Mouse (Mus musculus) hindbrain, embryonic 12.5 days (tissue): ENCODE measurements around the gene Tcfl5. TPM values are rescaled to one million over a fixed set of nuclear protein-coding genes. Genes with fewer than 3 reads are reported as not detected.

Source experiments
- ATAC-seq: fragments of 200-750 bp; cut with Nextera tagmentation; 2 replicates; pipeline ENCODE4 v1.8.0; 2017; ENCODE audit warnings: moderate TSS enrichment; ENCODE audit not compliant: low FRiP score
- H3K27ac ChIP-seq: fragments of 300-500 bp; sonication (generic); 2 replicates; pipeline ENCODE4 v1.5.1; 2016; ENCODE audit warnings: mild to moderate bottlenecking
- H3K27me3 ChIP-seq: fragments of 300-500 bp; sonication (generic); 2 replicates; pipeline ENCODE4 v1.6.1; 2016; ENCODE audit warnings: mild to moderate bottlenecking
- H3K36me3 ChIP-seq: fragments of 300-500 bp; sonication (generic); 2 replicates; pipeline ENCODE4 v1.6.1; 2016; ENCODE audit warnings: mild to moderate bottlenecking
- H3K4me1 ChIP-seq: fragments of 300-500 bp; sonication (generic); 2 replicates; pipeline ENCODE4 v1.6.1; 2016
- H3K4me2 ChIP-seq: fragments of 300-500 bp; sonication (generic); replicated peaks from 2 replicates; pipeline ENCODE4 v1.6.1; 2016; ENCODE audit warnings: mild to moderate bottlenecking
- H3K4me3 ChIP-seq: fragments of 300-500 bp; sonication (generic); 2 replicates; pipeline ENCODE4 v1.5.1; 2016; ENCODE audit warnings: mild to moderate bottlenecking
- H3K9ac ChIP-seq: fragments of 300-500 bp; sonication (generic); 2 replicates; pipeline ENCODE4 v1.6.1; 2016; ENCODE audit warnings: mild to moderate bottlenecking, moderate library complexity
- H3K9me3 ChIP-seq: fragments of 300-500 bp; sonication (generic); replicated peaks from 2 replicates; pipeline ENCODE4 v1.6.1; 2016; ENCODE audit warnings: mild to moderate bottlenecking
- WGBS: fragments of 180-500 bp; shearing (Covaris S2); methylation state at CpG from one replicate; pipeline ENCODE4 v1.1.7; 2016; 5-methylcytosine and 5-hydroxymethylcytosine counted together
- polyA plus RNA-seq: library from polyadenylated mRNA; unstranded; fragments of >200 nt; fragmentation: Nextera tagmentation; extraction: Ambion mirVana; gene quantifications from 2 replicates; pipeline ENCODE4 v1.2.1, GENCODE M21; 2016

Tcfl5 gene
- polyA plus RNA-seq, 1 experiment from 2014 or later = 0.44 TPM

GRCm38 (mm10) chr2:180655150-180655549 lies 12.6 kb upstream of the Tcfl5 start:
- Histone ChIP-seq H3K36me3 (no peaks in the 10 kb centered on the region), H3K27me3 (no peaks in the 10 kb centered on the region), H3K9ac (no peak overlapping the region), H3K4me3 (no peak overlapping the region), H3K9me3 (no peaks in the 10 kb centered on the region), H3K4me2 (no peak overlapping the region), H3K27ac (no peak overlapping the region), H3K4me1 (peaks cover 19% of the 10 kb centered on the region)
- no peak for ATAC-seq
- WGBS = 45% methylated on average over 6 of the region's 6 CpGs

- H3K27ac ChIP-seq = no peak overlapping the region
- H3K9ac ChIP-seq = no peak overlapping the region
- no peaks in the 10 kb centered on the region for H3K9me3 ChIP-seq
- no peak for ATAC-seq
- peaks cover 16% of the 10 kb centered on the region for H3K4me1 ChIP-seq
- no peak overlapping the region for H3K4me3 ChIP-seq
- WGBS = 80% methylated on average over 7 of the region's 7 CpGs
- no peaks in the 10 kb centered on the region for H3K27me3 ChIP-seq
- H3K4me2 ChIP-seq = no peak overlapping the region
- no peaks in the 10 kb centered on the region for H3K36me3 ChIP-seq
Measured at GRCm38 (mm10) chr2:180654666-180655065, 12.2 kb upstream of the Tcfl5 start.

GRCm38 (mm10) chr2:180646841-180647240 lies 4.3 kb upstream of the Tcfl5 start:
- Histone ChIP-seq H3K9me3 (peaks cover 15% of the 10 kb centered on the region), H3K4me3 (no peak overlapping the region), H3K4me1 (peaks cover 3% of the 10 kb centered on the region; the same call in 1 of the 2 replicates), H3K36me3 (no peaks in the 10 kb centered on the region), H3K9ac (no peak overlapping the region), H3K27me3 (peaks cover 22% of the 10 kb centered on the region), H3K4me2 (no peak overlapping the region), H3K27ac (no peak overlapping the region)
- ATAC-seq = no peak

- peaks cover 47% of the 10 kb centered on the region for H3K27me3 ChIP-seq
- no peak overlapping the region for H3K4me3 ChIP-seq
- peaks cover 15% of the 10 kb centered on the region for H3K9me3 ChIP-seq
- H3K4me2 ChIP-seq = no peak overlapping the region
- H3K36me3 ChIP-seq = no peaks in the 10 kb centered on the region
- H3K9ac ChIP-seq = no peak overlapping the region
- ATAC-seq = no peak
- H3K27ac ChIP-seq = no peak overlapping the region
- H3K4me1 ChIP-seq = peaks cover 5% of the 10 kb centered on the region; the same call in 1 of the 2 replicates
Measured at GRCm38 (mm10) chr2:180643626-180644025, 1.1 kb upstream of the Tcfl5 start.

GRCm38 (mm10) chr2:180641576-180642554 lies 643 bp downstream of the Tcfl5 start:
- Histone ChIP-seq H3K36me3 (no peaks in the 10 kb centered on the region), H3K4me2 (peak overlapping the region; percentile 49), H3K27me3 (peaks cover 45% of the 10 kb centered on the region), H3K4me3 (peak overlapping the region; percentile 35), H3K9ac (peak overlapping the region; percentile 43), H3K9me3 (peaks cover 15% of the 10 kb centered on the region), H3K27ac (no peak overlapping the region), H3K4me1 (peaks cover 5% of the 10 kb centered on the region; the same call in 1 of the 2 replicates)
- WGBS = 2% methylated on average over 96 of the region's 112 CpGs
- 0 out of 2 replicates have a peak, but pooled peaks have one; percentile 35 for ATAC-seq

- no peak for ATAC-seq
- no peaks in the 10 kb centered on the region for H3K4me1 ChIP-seq
- H3K9me3 ChIP-seq = no peaks in the 10 kb centered on the region
- H3K4me2 ChIP-seq = no peak overlapping the region
- no peak overlapping the region for H3K9ac ChIP-seq
- no peak overlapping the region for H3K27ac ChIP-seq
- H3K36me3 ChIP-seq = no peaks in the 10 kb centered on the region
- 71% methylated on average over 2 of the region's 2 CpGs for WGBS
- no peak overlapping the region for H3K4me3 ChIP-seq
- H3K27me3 ChIP-seq = no peaks in the 10 kb centered on the region
Measured at GRCm38 (mm10) chr2:180611882-180612281, 30.6 kb downstream of the Tcfl5 start.

- Histone ChIP-seq H3K27me3 (no peaks in the 10 kb centered on the region), H3K4me2 (no peak overlapping the region), H3K4me3 (no peak overlapping the region), H3K36me3 (no peaks in the 10 kb centered on the region), H3K27ac (no peak overlapping the region), H3K9me3 (no peaks in the 10 kb centered on the region), H3K9ac (no peak overlapping the region), H3K4me1 (no peaks in the 10 kb centered on the region)
- no peak for ATAC-seq
- 73% methylated on average over 4 of the region's 4 CpGs for WGBS
Measured at GRCm38 (mm10) chr2:180610283-180610682, 32.2 kb downstream of the Tcfl5 start.

- Histone ChIP-seq H3K4me1 (peaks cover 21% of the 10 kb centered on the region), H3K27me3 (0 out of 2 replicates have a peak, but pooled peaks cover 5% of the 10 kb centered on the region), H3K4me2 (no peak overlapping the region), H3K36me3 (no peaks in the 10 kb centered on the region), H3K9me3 (no peaks in the 10 kb centered on the region), H3K9ac (no peak overlapping the region), H3K27ac (no peak overlapping the region), H3K4me3 (no peak overlapping the region)
- ATAC-seq = no peak
- 56% methylated on average over 6 of the region's 6 CpGs for WGBS
Measured at GRCm38 (mm10) chr2:180604781-180605180, 37.7 kb downstream of the Tcfl5 start.

- 9% methylated on average over 8 of the region's 9 CpGs for WGBS
- H3K27ac ChIP-seq = peak overlapping the region; percentile 66
- ATAC-seq = no peak; the same call in 1 of the 2 replicates
- H3K4me2 ChIP-seq = peak overlapping the region; percentile 60
- 0 out of 2 replicates have a peak overlapping the region, but pooled peaks have one; percentile 40 for H3K4me3 ChIP-seq
- H3K27me3 ChIP-seq = peaks cover 31% of the 10 kb centered on the region
- no peaks in the 10 kb centered on the region for H3K9me3 ChIP-seq
- H3K4me1 ChIP-seq = peaks cover 35% of the 10 kb centered on the region
- H3K9ac ChIP-seq = peak overlapping the region; percentile 33
- peaks cover 3% of the 10 kb centered on the region for H3K36me3 ChIP-seq
Measured at GRCm38 (mm10) chr2:180600569-180601021, 41.9 kb downstream of the Tcfl5 start.

GRCm38 (mm10) chr2:180598157-180598705 lies 44.3 kb downstream of the Tcfl5 start:
- Histone ChIP-seq H3K36me3 (peaks cover 24% of the 10 kb centered on the region), H3K4me1 (peaks cover 25% of the 10 kb centered on the region), H3K9me3 (no peaks in the 10 kb centered on the region), H3K4me3 (peak overlapping the region; percentile 40), H3K27ac (peak overlapping the region; percentile 64), H3K27me3 (peaks cover 31% of the 10 kb centered on the region), H3K9ac (peak overlapping the region; percentile 55), H3K4me2 (peak overlapping the region; percentile 60)
- ATAC-seq = peak; percentile 49
- WGBS = under 1% methylated on average over 39 of the region's 41 CpGs

- Histone ChIP-seq H3K27ac (peak within 1 kb of the TSS; percentile 64), H3K4me2 (peak within 1 kb of the TSS; percentile 60), H3K4me1 (peaks cover 25% of the 10 kb centered on the region), H3K4me3 (peak within 1 kb of the TSS; percentile 40), H3K9me3 (no peaks in the 10 kb centered on the region), H3K27me3 (peaks cover 31% of the 10 kb centered on the region), H3K9ac (peak within 1 kb of the TSS; percentile 55), H3K36me3 (peaks cover 32% of the 10 kb centered on the region)
- ATAC-seq = no peak
- 36% methylated on average over 4 of the region's 4 CpGs for WGBS
Measured at GRCm38 (mm10) chr2:180597490-180597889, 45.0 kb downstream of the Tcfl5 start, which contains the start of gene Col9a3. Col9a3 (plus strand) TSS chr2:180597790.

- peaks cover 18% of the 10 kb centered on the region for H3K4me1 ChIP-seq
- H3K4me2 ChIP-seq = peak within 1 kb of the TSS; percentile 75
- under 1% methylated on average over 64 of the region's 67 CpGs for WGBS
- H3K4me3 ChIP-seq = peak within 1 kb of the TSS; percentile 89
- peak within 1 kb of the TSS; percentile 93 for H3K27ac ChIP-seq
- peaks cover 59% of the 10 kb centered on the region for H3K36me3 ChIP-seq
- no peaks in the 10 kb centered on the region for H3K27me3 ChIP-seq
- H3K9me3 ChIP-seq = no peaks in the 10 kb centered on the region
- peak within 1 kb of the TSS; percentile 94 for H3K9ac ChIP-seq
- peak; percentile 92 for ATAC-seq
Measured at GRCm38 (mm10) chr2:180589123-180589831, 53.2 kb downstream of the Tcfl5 start, which contains the start of gene Ogfr. Ogfr (plus strand) TSS chr2:180589245.
